In the genomic region with DNA sequence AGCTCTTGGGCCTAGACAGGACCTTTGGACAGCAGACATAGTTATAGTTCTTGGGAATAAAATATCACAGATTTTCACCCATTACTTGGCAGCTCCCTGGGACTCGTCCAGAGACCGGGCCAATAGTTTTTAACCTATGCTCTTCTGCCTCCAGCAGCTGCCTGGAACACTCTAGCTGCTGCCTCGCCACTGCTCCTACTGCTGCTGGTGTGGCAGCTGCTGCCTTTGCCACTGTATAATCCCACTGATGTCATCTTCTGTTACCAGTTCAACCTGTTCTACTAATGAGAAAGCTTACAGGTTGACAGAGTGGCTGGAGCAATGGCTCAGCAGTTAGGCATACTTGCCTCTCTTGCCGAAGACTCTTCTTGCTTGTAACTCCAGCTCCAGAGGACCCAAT, we compare ENCODE assay signal across 29 mouse cellular contexts. TPM values are rescaled to one million over a fixed set of nuclear protein-coding genes. Genes with fewer than 3 reads are reported as not detected.
DNase-seq lines count a peak whose midpoint lies in the region; ATAC-seq and TF ChIP-seq lines count a peak whose summit lies in the region.
"Had no signal": no experiment of that assay in that cellular context is flagged by ENCODE, and none has a peak within 500 bp of the region (broad histone marks: within the 10 kb centered on the region; RNA-seq: fewer than 3 reads in every experiment).

No protein-coding gene starts in this region.

- no peak overlapping the region for H3K9ac ChIP-seq in embryonic facial prominence, embryonic 11.5 days (replicated peaks; ENCODE audit: low read length)
- no peak overlapping the region for H3K9ac ChIP-seq in kidney, postnatal 0 days (ENCODE audit: low read depth, low read length)
- no peak overlapping the region for H3K9ac ChIP-seq in stomach, embryonic 14.5 days (replicated peaks; ENCODE audit: low read depth, low read length)
- H3K9ac ChIP-seq: embryonic facial prominence, embryonic 12.5 days; forebrain, embryonic 12.5 days; hindbrain, embryonic 13.5 days; limb, embryonic 15.5 days; liver, embryonic 13.5 days had no signal

- WGBS in embryonic facial prominence, embryonic 11.5 days: 67% methylated on average over 4 of the region's 4 CpGs
- whole genome bisulfite sequencing in embryonic facial prominence, embryonic 10.5 days: 76% methylated on average over 4 of the region's 4 CpGs
- WGBS in kidney, postnatal 0 days: 56% methylated on average over 4 of the region's 4 CpGs
- 70% methylated on average over 4 of the region's 4 CpGs for WGBS in stomach, embryonic 14.5 days

- H3K9me3 ChIP-seq in embryonic facial prominence, embryonic 11.5 days (replicated peaks; ENCODE audit: control insufficient read depth, low read length): no peaks in the 10 kb centered on the region
- H3K9me3 ChIP-seq in embryonic facial prominence, embryonic 10.5 days: no peaks in the 10 kb centered on the region
- no peaks in the 10 kb centered on the region for H3K9me3 ChIP-seq in kidney, postnatal 0 days (replicated peaks; ENCODE audit: low read length)
- no peaks in the 10 kb centered on the region for H3K9me3 ChIP-seq in stomach, embryonic 14.5 days (ENCODE audit: control insufficient read depth, low read depth, low read length)
- H3K9me3 ChIP-seq: embryonic facial prominence, embryonic 12.5 days; forebrain, embryonic 12.5 days; hindbrain, embryonic 13.5 days; limb, embryonic 15.5 days; liver, embryonic 13.5 days had no signal

- peak; percentile 19 for DNase-seq in embryonic facial prominence, embryonic 11.5 days (ENCODE audit: low spot score)
- DNase-seq in embryonic facial prominence, embryonic 10.5 days (ENCODE audit: low spot score): no peak
- DNase-seq in kidney, postnatal 0 days (ENCODE audit: low spot score): peak; percentile 38
- DNase-seq in kidney, adult 18-20 months: no peak
- peak; percentile 64 for DNase-seq in gonadal fat pad, adult 2 months (ENCODE audit: low read depth)
- no peak for DNase-seq in thymus, postnatal 36 days
- no peak for DNase-seq in urinary bladder, postnatal 4 days (ENCODE audit: low spot score in 2 of 2)
- DNase-seq: adrenal gland, postnatal 14 days; cerebellum, adult 11-12 months; cerebellum, adult 9-11 months; gastrocnemius, postnatal 14 days; heart, adult 18-20 months; heart, postnatal 36 days; liver, embryonic 13.5 days; lung, adult 18-20 months; midbrain, embryonic 14.5 days; thymus, postnatal 14 days had no signal

- H3K27me3 ChIP-seq in embryonic facial prominence, embryonic 11.5 days (ENCODE audit: control insufficient read depth, insufficient read depth, low read length): no peaks in the 10 kb centered on the region
- H3K27me3 ChIP-seq in embryonic facial prominence, embryonic 10.5 days (replicated peaks; ENCODE audit: low read depth, poor library complexity, severe bottlenecking): no peaks in the 10 kb centered on the region
- no peaks in the 10 kb centered on the region for H3K27me3 ChIP-seq in kidney, postnatal 0 days (ENCODE audit: insufficient read depth, low read length)
- H3K27me3 ChIP-seq in stomach, embryonic 14.5 days (ENCODE audit: control insufficient read depth, insufficient read depth, low read length): no peaks in the 10 kb centered on the region
- H3K27me3 ChIP-seq: embryonic facial prominence, embryonic 12.5 days; forebrain, embryonic 12.5 days; hindbrain, embryonic 13.5 days; limb, embryonic 15.5 days; Patski had no signal

- ATAC-seq in embryonic facial prominence, embryonic 11.5 days (replicated peaks; ENCODE audit: insufficient number of reproducible peaks, low FRiP score, low TSS enrichment, low read depth): no peak
- ATAC-seq in kidney, postnatal 0 days (replicated peaks; ENCODE audit: low FRiP score, low read depth): peak; percentile 68; the same call in 1 of the 2 replicates
- 0 out of 2 replicates have a peak, but pooled peaks have one; percentile 42 for ATAC-seq in stomach, embryonic 14.5 days (ENCODE audit: insufficient number of reproducible peaks, insufficient read depth, low FRiP score, low read depth)
- ATAC-seq: lung, postnatal 0 days; Patski had no signal

- H3K4me1 ChIP-seq in embryonic facial prominence, embryonic 11.5 days (ENCODE audit: control insufficient read depth, insufficient read depth, low read length): no peaks in the 10 kb centered on the region
- peaks cover 11% of the 10 kb centered on the region for H3K4me1 ChIP-seq in embryonic facial prominence, embryonic 10.5 days
- 0 out of 2 replicates have a peak, but pooled peaks cover 5% of the 10 kb centered on the region for H3K4me1 ChIP-seq in kidney, postnatal 0 days (replicated peaks; ENCODE audit: insufficient read depth, low read length)
- H3K4me1 ChIP-seq in stomach, embryonic 14.5 days (ENCODE audit: control insufficient read depth, insufficient read depth, low read length): peaks cover 4% of the 10 kb centered on the region; the same call in 1 of the 2 replicates

- no peaks in the 10 kb centered on the region for H3K36me3 ChIP-seq in embryonic facial prominence, embryonic 11.5 days (replicated peaks; ENCODE audit: control insufficient read depth, insufficient read depth, low read depth, low read length)
- H3K36me3 ChIP-seq in embryonic facial prominence, embryonic 10.5 days (replicated peaks): no peaks in the 10 kb centered on the region
- H3K36me3 ChIP-seq in kidney, postnatal 0 days (ENCODE audit: insufficient read depth, low read length): no peaks in the 10 kb centered on the region
- no peaks in the 10 kb centered on the region for H3K36me3 ChIP-seq in stomach, embryonic 14.5 days (ENCODE audit: control insufficient read depth, insufficient read depth, low read length)
- H3K36me3 ChIP-seq: embryonic facial prominence, embryonic 12.5 days; forebrain, embryonic 12.5 days; hindbrain, embryonic 13.5 days; limb, embryonic 15.5 days; liver, embryonic 13.5 days had no signal

- H3K4me3 ChIP-seq in embryonic facial prominence, embryonic 11.5 days (ENCODE audit: low read depth, low read length): no peak overlapping the region
- no peak overlapping the region for H3K4me3 ChIP-seq in embryonic facial prominence, embryonic 10.5 days
- H3K4me3 ChIP-seq in kidney, postnatal 0 days (replicated peaks; ENCODE audit: low read depth, low read length): no peak overlapping the region
- H3K4me3 ChIP-seq in stomach, embryonic 14.5 days (ENCODE audit: low read depth, low read length): no peak overlapping the region
- H3K4me3 ChIP-seq: embryonic facial prominence, embryonic 12.5 days; erythroblast, embryonic 14.5 days; forebrain, embryonic 12.5 days; hindbrain, embryonic 13.5 days; layer of hippocampus, adult 2 months; limb, embryonic 15.5 days; liver, embryonic 13.5 days had no signal

- TF ChIP-seq CTCF in kidney, postnatal 0 days (IDR thresholded peaks at IDR 0.05; ENCODE audit: low read depth): no peak

- no peak overlapping the region for H3K27ac ChIP-seq in embryonic facial prominence, embryonic 11.5 days (replicated peaks; ENCODE audit: low read depth, low read length)
- no peak overlapping the region for H3K27ac ChIP-seq in embryonic facial prominence, embryonic 10.5 days (replicated peaks)
- H3K27ac ChIP-seq in kidney, postnatal 0 days: no peak overlapping the region
- no peak overlapping the region for H3K27ac ChIP-seq in stomach, embryonic 14.5 days (ENCODE audit: low read length)
- H3K27ac ChIP-seq: embryonic facial prominence, embryonic 12.5 days; forebrain, embryonic 12.5 days; hindbrain, embryonic 13.5 days; layer of hippocampus, adult 2 months; limb, embryonic 15.5 days; liver, embryonic 13.5 days; macrophage had no signal

- H3K4me2 ChIP-seq in embryonic facial prominence, embryonic 11.5 days (ENCODE audit: low read depth, low read length): no peak overlapping the region
- H3K4me2 ChIP-seq in kidney, postnatal 0 days (ENCODE audit: low read length): no peak overlapping the region
- H3K4me2 ChIP-seq in stomach, embryonic 14.5 days (replicated peaks; ENCODE audit: low read depth, low read length): no peak overlapping the region
- H3K4me2 ChIP-seq: embryonic facial prominence, embryonic 12.5 days; forebrain, embryonic 12.5 days; heart, embryonic 11.5 days; hindbrain, embryonic 13.5 days; limb, embryonic 15.5 days; liver, embryonic 13.5 days had no signal

RNA-seq across cellular contexts. Expression of gene D130043K22Rik, which starts 4.4 kb away (rescaled TPM):
- polyA plus RNA-seq in embryonic facial prominence, embryonic 11.5 days (2014; fragmentation: Nextera tagmentation; extraction: Ambion mirVana): 0.22 and 0.34 TPM in 2 replicates
- 0.19 and 0.27 TPM in 2 replicates for polyA plus RNA-seq in embryonic facial prominence, embryonic 10.5 days (2016; fragmentation: Nextera tagmentation; extraction: Ambion mirVana)
- 0.82 and 1.1 TPM in 2 replicates for polyA plus RNA-seq in kidney, postnatal 0 days (2015; fragmentation: Nextera tagmentation; extraction: Ambion mirVana)
- polyA plus RNA-seq in gonadal fat pad, adult 2 months (2012; rRNA removed): 0.08 and 0.13 TPM in 2 replicates
- 0.41 and 0.64 TPM in 2 replicates for polyA plus RNA-seq in stomach, embryonic 14.5 days (2014; fragmentation: Nextera tagmentation; extraction: Ambion mirVana)
- polyA plus RNA-seq: erythroblast, embryonic 14.5 days; heart, embryonic 11.5 days; heart, embryonic 16.5 days; macrophage had no signal

RNA-seq across cellular contexts. Expression of gene Tdp2, which starts 17.8 kb away (rescaled TPM):
- 75.9 and 83.7 TPM in 2 replicates for polyA plus RNA-seq in embryonic facial prominence, embryonic 11.5 days (2014; fragmentation: Nextera tagmentation; extraction: Ambion mirVana)
- 71.9 and 74.9 TPM in 2 replicates for polyA plus RNA-seq in embryonic facial prominence, embryonic 10.5 days (2016; fragmentation: Nextera tagmentation; extraction: Ambion mirVana)
- polyA plus RNA-seq in kidney, postnatal 0 days (2015; fragmentation: Nextera tagmentation; extraction: Ambion mirVana): 50.8 and 51.8 TPM in 2 replicates
- polyA plus RNA-seq in gonadal fat pad, adult 2 months (2012; rRNA removed): 13.6 and 15.0 TPM in 2 replicates
- polyA plus RNA-seq in stomach, embryonic 14.5 days (2014; fragmentation: Nextera tagmentation; extraction: Ambion mirVana): 58.3 and 61.7 TPM in 2 replicates

RNA-seq across cellular contexts. Expression of gene Acot13, which starts 18.0 kb away (rescaled TPM):
- polyA plus RNA-seq in embryonic facial prominence, embryonic 11.5 days (2014; fragmentation: Nextera tagmentation; extraction: Ambion mirVana): 71.0 and 72.3 TPM in 2 replicates
- polyA plus RNA-seq in embryonic facial prominence, embryonic 10.5 days (2016; fragmentation: Nextera tagmentation; extraction: Ambion mirVana): 55.1 and 65.5 TPM in 2 replicates
- 238 and 244 TPM in 2 replicates for polyA plus RNA-seq in kidney, postnatal 0 days (2015; fragmentation: Nextera tagmentation; extraction: Ambion mirVana)
- polyA plus RNA-seq in gonadal fat pad, adult 2 months (2012; rRNA removed): 57.6 and 65.2 TPM in 2 replicates
- polyA plus RNA-seq in stomach, embryonic 14.5 days (2014; fragmentation: Nextera tagmentation; extraction: Ambion mirVana): 84.6 and 84.8 TPM in 2 replicates

RNA-seq across cellular contexts. Expression of gene BC005537, which starts 47.9 kb away (rescaled TPM):
- 21.0 and 21.2 TPM in 2 replicates for polyA plus RNA-seq in embryonic facial prominence, embryonic 11.5 days (2014; fragmentation: Nextera tagmentation; extraction: Ambion mirVana)
- polyA plus RNA-seq in embryonic facial prominence, embryonic 10.5 days (2016; fragmentation: Nextera tagmentation; extraction: Ambion mirVana): 10.2 and 11.2 TPM in 2 replicates
- polyA plus RNA-seq in kidney, postnatal 0 days (2015; fragmentation: Nextera tagmentation; extraction: Ambion mirVana): 19.1 and 20.6 TPM in 2 replicates
- 27.3 and 41.8 TPM in 2 replicates for polyA plus RNA-seq in gonadal fat pad, adult 2 months (2012; rRNA removed)
- 28.2 and 30.6 TPM in 2 replicates for polyA plus RNA-seq in stomach, embryonic 14.5 days (2014; fragmentation: Nextera tagmentation; extraction: Ambion mirVana)

Comparison
In these comparisons a context has a peak if more than half of its experiments do, and no peak if none do; other contexts are left out.
1. DNase-seq: peak in embryonic facial prominence, embryonic 11.5 days (single experiment), kidney, postnatal 0 days (single experiment) and gonadal fat pad, adult 2 months (single experiment); none in embryonic facial prominence, embryonic 10.5 days (single experiment), kidney, adult 18-20 months (single experiment), thymus, postnatal 36 days (0 of 2) and urinary bladder, postnatal 4 days (0 of 2).